Mouse (Mus musculus): ENCODE data around the gene 6430531B16Rik.

Gene 6430531B16Rik

DNA sequence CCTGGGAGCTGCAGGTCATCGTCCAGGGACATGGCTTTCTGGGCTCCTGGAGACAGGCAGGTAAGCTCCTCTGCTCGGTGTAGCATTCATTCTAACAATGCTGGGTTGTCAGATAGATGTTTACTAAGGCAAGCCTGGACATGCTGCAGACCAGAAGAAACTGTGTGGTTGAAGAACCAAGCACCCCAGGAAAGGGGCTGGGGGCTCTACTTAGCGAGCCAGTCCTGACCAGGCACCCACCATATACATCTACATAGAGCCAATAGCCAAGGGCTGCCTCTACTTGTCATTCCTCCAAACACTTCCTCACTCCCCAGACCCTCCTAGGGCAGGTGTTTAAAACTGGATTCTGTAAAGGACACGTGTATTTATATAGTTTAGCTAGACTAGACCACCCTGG lies 15.6 kb upstream of the 6430531B16Rik start:
- H3K4me3 ChIP-seq (replicated peaks; ENCODE audit: low read length) = no peak overlapping the region
- peaks cover 35% of the 10 kb centered on the region for H3K4me1 ChIP-seq (replicated peaks; ENCODE audit: low read depth, low read length)
- H3K9me3 ChIP-seq (ENCODE audit: low read length) = no peaks in the 10 kb centered on the region
- no peaks in the 10 kb centered on the region; the same call in 1 of the 2 replicates for H3K27me3 ChIP-seq (ENCODE audit: insufficient read depth, low read length)
- H3K36me3 ChIP-seq (ENCODE audit: insufficient read depth, low read length) = peaks cover 42% of the 10 kb centered on the region
- no peak for TF ChIP-seq CTCF (conservative IDR thresholded peaks at IDR 0.05; ENCODE audit: low read length)
- no peak for TF ChIP-seq POU5F1 (IDR thresholded peaks at IDR 0.05; ENCODE audit: borderline replicate concordance, low read length)
- TF ChIP-seq NANOG (IDR thresholded peaks at IDR 0.05; ENCODE audit: borderline replicate concordance, low read length) = no peak

DNA sequence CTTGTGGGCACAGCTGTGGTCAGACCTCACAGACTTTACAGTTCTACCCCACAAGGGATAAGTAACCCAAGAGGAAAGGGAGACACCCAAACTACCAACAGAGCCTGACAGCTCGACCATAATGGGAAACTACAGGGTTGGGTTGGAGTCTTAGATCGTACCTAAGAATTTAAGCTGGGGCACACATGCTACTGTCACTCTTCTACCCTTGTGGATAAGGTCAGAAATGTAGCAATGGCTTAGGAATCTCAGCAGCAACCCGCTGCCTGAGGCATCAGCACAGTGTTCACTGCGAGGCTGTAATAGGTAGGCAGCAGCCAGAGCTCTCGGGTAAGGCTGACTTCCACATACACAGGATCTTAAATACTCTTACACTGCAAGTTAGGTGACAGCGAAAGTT lies 15.0 kb upstream of the 6430531B16Rik start:
- peaks cover 7% of the 10 kb centered on the region; the same call in 1 of the 2 replicates for H3K27me3 ChIP-seq (ENCODE audit: insufficient read depth, low read length)
- no peak overlapping the region for H3K4me3 ChIP-seq (replicated peaks; ENCODE audit: low read length)
- peaks cover 35% of the 10 kb centered on the region for H3K36me3 ChIP-seq (ENCODE audit: insufficient read depth, low read length)
- H3K4me1 ChIP-seq (replicated peaks; ENCODE audit: low read depth, low read length) = peaks cover 35% of the 10 kb centered on the region
- no peaks in the 10 kb centered on the region for H3K9me3 ChIP-seq (ENCODE audit: low read length)
- no peak for TF ChIP-seq NANOG (IDR thresholded peaks at IDR 0.05; ENCODE audit: borderline replicate concordance, low read length)
- no peak for TF ChIP-seq POU5F1 (IDR thresholded peaks at IDR 0.05; ENCODE audit: borderline replicate concordance, low read length)
- no peak for TF ChIP-seq CTCF (conservative IDR thresholded peaks at IDR 0.05; ENCODE audit: low read length)

GRCm38 (mm10) chr7:139992406-139992805 lies 13.9 kb upstream of the 6430531B16Rik start, which contains the start of gene Adam8:
Gene Adam8 (minus strand): TSS chr7:139992562.
- TF ChIP-seq POU5F1 (IDR thresholded peaks at IDR 0.05; ENCODE audit: borderline replicate concordance, low read length) (no peak), CTCF (conservative IDR thresholded peaks at IDR 0.05; ENCODE audit: low read length) (no peak), NANOG (IDR thresholded peaks at IDR 0.05; ENCODE audit: borderline replicate concordance, low read length) (no peak)
- peaks cover 8% of the 10 kb centered on the region for H3K27me3 ChIP-seq (ENCODE audit: insufficient read depth, low read length)
- H3K9me3 ChIP-seq (ENCODE audit: low read length) = no peaks in the 10 kb centered on the region
- peaks cover 35% of the 10 kb centered on the region for H3K4me1 ChIP-seq (replicated peaks; ENCODE audit: low read depth, low read length)
- peaks cover 24% of the 10 kb centered on the region for H3K36me3 ChIP-seq (ENCODE audit: insufficient read depth, low read length)
- no peak within 1 kb of the TSS for H3K4me3 ChIP-seq (replicated peaks; ENCODE audit: low read length)

- peaks cover 14% of the 10 kb centered on the region for H3K27me3 ChIP-seq (ENCODE audit: insufficient read depth, low read length)
- no peak for TF ChIP-seq POU5F1 (IDR thresholded peaks at IDR 0.05; ENCODE audit: borderline replicate concordance, low read length)
- no peak for TF ChIP-seq NANOG (IDR thresholded peaks at IDR 0.05; ENCODE audit: borderline replicate concordance, low read length)
- TF ChIP-seq CTCF (conservative IDR thresholded peaks at IDR 0.05; ENCODE audit: low read length) = no peak
- H3K4me3 ChIP-seq (replicated peaks; ENCODE audit: low read length) = no peak overlapping the region
- H3K9me3 ChIP-seq (ENCODE audit: low read length) = no peaks in the 10 kb centered on the region
- H3K4me1 ChIP-seq (replicated peaks; ENCODE audit: low read depth, low read length) = peaks cover 35% of the 10 kb centered on the region
- peaks cover 9% of the 10 kb centered on the region for H3K36me3 ChIP-seq (ENCODE audit: insufficient read depth, low read length)
Measured at GRCm38 (mm10) chr7:139990864-139991394, 12.4 kb upstream of the 6430531B16Rik start.

- Histone ChIP-seq H3K4me3 (replicated peaks; ENCODE audit: low read length) (no peak overlapping the region), H3K9me3 (ENCODE audit: low read length) (no peaks in the 10 kb centered on the region), H3K36me3 (ENCODE audit: insufficient read depth, low read length) (no peaks in the 10 kb centered on the region), H3K4me1 (replicated peaks; ENCODE audit: low read depth, low read length) (peaks cover 21% of the 10 kb centered on the region), H3K27me3 (ENCODE audit: insufficient read depth, low read length) (peaks cover 17% of the 10 kb centered on the region)
- no peak for TF ChIP-seq POU5F1 (IDR thresholded peaks at IDR 0.05; ENCODE audit: borderline replicate concordance, low read length)
- no peak for TF ChIP-seq CTCF (conservative IDR thresholded peaks at IDR 0.05; ENCODE audit: low read length)
- TF ChIP-seq NANOG (IDR thresholded peaks at IDR 0.05; ENCODE audit: borderline replicate concordance, low read length) = no peak
Measured at GRCm38 (mm10) chr7:139988272-139988671, 9.7 kb upstream of the 6430531B16Rik start.

DNA sequence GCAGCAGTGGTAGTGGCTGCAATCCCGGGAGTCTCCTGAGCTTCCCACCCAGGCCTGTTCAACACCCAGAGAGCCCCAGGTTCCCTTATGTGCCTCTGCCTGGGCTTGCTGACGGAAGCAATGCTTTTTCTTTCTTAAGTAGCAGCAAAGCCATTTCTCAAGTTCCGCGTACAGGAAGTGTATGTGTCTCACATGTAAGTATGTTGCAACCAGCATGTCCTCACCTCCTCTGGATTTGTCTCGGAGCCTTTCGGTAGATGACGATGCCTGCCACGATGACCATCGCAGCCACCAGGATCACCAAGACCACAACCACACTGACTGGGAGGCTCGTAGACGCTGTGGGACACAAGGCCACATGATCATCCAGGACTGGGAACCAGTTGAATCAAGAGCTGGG lies 6.0 kb upstream of the 6430531B16Rik start:
- H3K27me3 ChIP-seq (ENCODE audit: insufficient read depth, low read length) = peaks cover 24% of the 10 kb centered on the region
- no peaks in the 10 kb centered on the region for H3K36me3 ChIP-seq (ENCODE audit: insufficient read depth, low read length)
- H3K4me3 ChIP-seq (replicated peaks; ENCODE audit: low read length) = no peak overlapping the region
- TF ChIP-seq POU5F1 (IDR thresholded peaks at IDR 0.05; ENCODE audit: borderline replicate concordance, low read length) (no peak), NANOG (IDR thresholded peaks at IDR 0.05; ENCODE audit: borderline replicate concordance, low read length) (no peak)
- no peaks in the 10 kb centered on the region for H3K9me3 ChIP-seq (ENCODE audit: low read length)
- no peaks in the 10 kb centered on the region for H3K4me1 ChIP-seq (replicated peaks; ENCODE audit: low read depth, low read length)

DNA sequence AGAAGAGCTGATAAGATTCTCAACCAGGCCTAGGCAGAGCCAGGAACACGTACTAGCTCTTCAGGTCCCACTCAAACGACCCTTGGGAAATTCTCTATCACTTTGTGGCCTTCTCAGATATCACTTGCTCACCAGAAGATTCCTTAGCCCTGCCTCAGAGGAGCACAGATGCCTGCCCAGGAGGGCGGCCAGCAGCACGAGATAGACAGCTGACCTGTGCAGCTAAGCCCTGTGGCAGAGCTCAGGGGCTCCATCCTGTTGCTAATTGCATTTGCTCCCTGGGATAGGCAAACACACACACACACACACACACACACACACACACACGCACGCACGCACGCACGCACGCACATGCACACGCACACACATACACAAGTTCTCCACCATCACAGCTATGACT lies 3.5 kb upstream of the 6430531B16Rik start:
- Histone ChIP-seq H3K36me3 (ENCODE audit: insufficient read depth, low read length) (no peaks in the 10 kb centered on the region), H3K9me3 (ENCODE audit: low read length) (no peaks in the 10 kb centered on the region), H3K4me3 (replicated peaks; ENCODE audit: low read length) (no peak overlapping the region), H3K4me1 (replicated peaks; ENCODE audit: low read depth, low read length) (peaks cover 14% of the 10 kb centered on the region), H3K27me3 (ENCODE audit: insufficient read depth, low read length) (peaks cover 15% of the 10 kb centered on the region)
- no peak for TF ChIP-seq NANOG (IDR thresholded peaks at IDR 0.05; ENCODE audit: borderline replicate concordance, low read length)
- TF ChIP-seq POU5F1 (IDR thresholded peaks at IDR 0.05; ENCODE audit: borderline replicate concordance, low read length) = no peak
- no peak for TF ChIP-seq CTCF (conservative IDR thresholded peaks at IDR 0.05; ENCODE audit: low read length)

DNA sequence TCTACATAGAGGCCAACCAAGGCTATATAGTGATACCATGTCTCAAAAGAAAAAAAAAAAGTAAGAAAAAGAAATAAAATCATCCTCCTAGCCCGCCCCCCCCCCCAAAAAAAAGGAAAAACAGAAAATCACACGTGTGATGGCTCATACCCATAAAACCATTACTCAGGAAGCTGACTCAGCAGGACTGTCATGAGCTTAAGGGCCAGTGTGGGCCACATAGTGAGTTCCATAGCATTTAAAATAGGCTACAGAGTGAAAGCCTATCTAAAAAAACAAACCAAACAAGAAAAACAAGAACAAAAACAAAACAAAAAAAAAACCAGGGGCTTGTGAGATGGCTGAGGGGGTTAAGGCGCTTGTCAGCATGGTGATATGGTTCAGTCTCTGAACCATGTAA lies 2.2 kb upstream of the 6430531B16Rik start:
- no peaks in the 10 kb centered on the region for H3K9me3 ChIP-seq (ENCODE audit: low read length)
- no peak for TF ChIP-seq CTCF (conservative IDR thresholded peaks at IDR 0.05; ENCODE audit: low read length)
- no peak for TF ChIP-seq NANOG (IDR thresholded peaks at IDR 0.05; ENCODE audit: borderline replicate concordance, low read length)
- no peak for TF ChIP-seq POU5F1 (IDR thresholded peaks at IDR 0.05; ENCODE audit: borderline replicate concordance, low read length)
- H3K4me3 ChIP-seq (replicated peaks; ENCODE audit: low read length) = no peak overlapping the region
- no peaks in the 10 kb centered on the region for H3K36me3 ChIP-seq (ENCODE audit: insufficient read depth, low read length)
- peaks cover 27% of the 10 kb centered on the region for H3K4me1 ChIP-seq (replicated peaks; ENCODE audit: low read depth, low read length)
- peaks cover 21% of the 10 kb centered on the region for H3K27me3 ChIP-seq (ENCODE audit: insufficient read depth, low read length)
